Mouse (Mus musculus) gonadal fat pad, adult 2 months (tissue): ENCODE data around the gene Clspn. TPM values are rescaled to one million over a fixed set of nuclear protein-coding genes. Genes with fewer than 3 reads are reported as not detected.
A peak's percentile ranks its signal among the peaks of the same experiment; 100 is the strongest.

ENCODE experiments used
- DNase-seq: peaks from one replicate; pipeline ENCODE4 v3.0.0-alpha.2; 2012; ENCODE audit warnings: low read depth
- polyA plus RNA-seq: library from polyadenylated mRNA; depleted of rRNA; stranded (reverse); fragments of >200 nt; gene quantifications from 2 replicates; pipeline ENCODE4 v1.2.3, GENCODE M21; 2012

The Clspn gene
- polyA plus RNA-seq, 1 experiment, result 0.24 TPM

- no peak for DNase-seq
Measured at GRCm38 (mm10) chr4:126563798-126564197, 7.1 kb downstream of the Clspn start.

- no peak for DNase-seq
Measured at GRCm38 (mm10) chr4:126567243-126567642, 10.5 kb downstream of the Clspn start.

GRCm38 (mm10) chr4:126569783-126570182 lies 13.0 kb downstream of the Clspn start:
- DNase-seq, result no peak

- no peak for DNase-seq
Measured at GRCm38 (mm10) chr4:126576281-126576680, 19.5 kb downstream of the Clspn start.

- no peak for DNase-seq
Measured at GRCm38 (mm10) chr4:126577920-126578319, 21.2 kb downstream of the Clspn start.

- DNase-seq, result no peak
Measured at GRCm38 (mm10) chr4:126579077-126579476, 22.3 kb downstream of the Clspn start.

- no peak for DNase-seq
Measured at GRCm38 (mm10) chr4:126585739-126586138, 29.0 kb downstream of the Clspn start.

- no peak for DNase-seq
Measured at GRCm38 (mm10) chr4:126592039-126592438, 35.3 kb downstream of the Clspn start.

- no peak for DNase-seq
Measured at GRCm38 (mm10) chr4:126599971-126600754, 43.4 kb downstream of the Clspn start.

GRCm38 (mm10) chr4:126601597-126602444 lies 45.1 kb downstream of the Clspn start:
- DNase-seq, result no peak

GRCm38 (mm10) chr4:126602445-126602762 lies 45.7 kb downstream of the Clspn start:
- DNase-seq, result no peak

GRCm38 (mm10) chr4:126604141-126604540 lies 47.4 kb downstream of the Clspn start:
- peak; percentile 89 for DNase-seq

GRCm38 (mm10) chr4:126605751-126606150 lies 49.0 kb downstream of the Clspn start:
- DNase-seq, result peak; percentile 82

GRCm38 (mm10) chr4:126609606-126610181 lies 53.0 kb downstream of the Clspn start, which contains the start of gene 5730409E04Rik:
Gene 5730409E04Rik (plus strand): TSS chr4:126609818.
- no peak for DNase-seq

GRCm38 (mm10) chr4:126611991-126612390 lies 55.3 kb downstream of the Clspn start:
- DNase-seq, result no peak

GRCm38 (mm10) chr4:126616312-126616711 lies 59.6 kb downstream of the Clspn start:
- DNase-seq, result no peak

GRCm38 (mm10) chr4:126619691-126620330 lies 63.1 kb downstream of the Clspn start:
- peak; percentile 52 for DNase-seq

- DNase-seq, result no peak
Measured at GRCm38 (mm10) chr4:126620349-126620874, 63.7 kb downstream of the Clspn start.

GRCm38 (mm10) chr4:126627021-126627681 lies 70.4 kb downstream of the Clspn start:
- no peak for DNase-seq

GRCm38 (mm10) chr4:126631922-126632321 lies 75.2 kb downstream of the Clspn start:
- no peak for DNase-seq

GRCm38 (mm10) chr4:126632668-126633067 lies 75.9 kb downstream of the Clspn start:
- DNase-seq, result no peak
